Mouse (Mus musculus): ENCODE results near the gene Zbtb46.

Zbtb46 gene

GRCm38 (mm10) chr2:181363946-181364345, 95.3 kb downstream of the Zbtb46 start:
- DNase-seq (ENCODE audit: low spot score): no peak

- DNase-seq (ENCODE audit: low spot score): no peak
These were observed 102.4 kb downstream of the Zbtb46 start for GRCm38 (mm10) chr2:181356780-181357179.

- DNase-seq (ENCODE audit: low spot score): no peak
These were observed 116.5 kb downstream of the Zbtb46 start for GRCm38 (mm10) chr2:181342766-181343165.

GRCm38 (mm10) chr2:181340426-181340825, 118.8 kb downstream of the Zbtb46 start:
- no peak for DNase-seq (ENCODE audit: low spot score)

Data from left cerebral cortex, adult 11 months (tissue).